Mouse (Mus musculus): ENCODE measurements around the gene Psg18. TPM values are rescaled to one million over a fixed set of nuclear protein-coding genes. Genes with fewer than 3 reads are reported as not detected.
"Not testable (repeated sequence)": the region's sequence is repeated elsewhere in the genome, so short reads cannot be mapped to it uniquely, and the experiment has no call there.

Gene Psg18
- not detected for total RNA-seq (2022)

DNA sequence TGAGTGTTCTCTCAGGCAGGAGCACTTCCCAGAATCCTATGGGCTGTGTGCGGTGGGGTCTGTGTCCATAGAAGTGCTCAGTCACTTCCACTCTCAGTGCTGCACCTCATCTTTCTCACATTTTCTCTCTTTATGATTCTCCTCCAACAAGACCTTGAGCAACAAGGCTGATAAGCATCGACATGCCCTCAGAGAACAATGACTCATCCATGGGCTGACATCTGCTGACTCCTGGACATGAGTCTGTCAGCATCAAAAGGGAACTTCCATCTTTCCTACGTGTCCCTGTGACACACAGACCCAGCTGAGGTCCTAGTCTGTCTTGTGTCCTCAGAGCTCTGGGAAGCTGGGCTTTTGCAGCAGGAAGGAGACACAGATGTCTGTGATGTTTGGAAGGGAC is at the start of gene Psg18:
Gene Psg18 (minus strand): TSS at position 101 of the 400 bp plus-strand sequence.
- not testable (repeated sequence) for DNase-seq (ENCODE audit: low spot score)

DNA sequence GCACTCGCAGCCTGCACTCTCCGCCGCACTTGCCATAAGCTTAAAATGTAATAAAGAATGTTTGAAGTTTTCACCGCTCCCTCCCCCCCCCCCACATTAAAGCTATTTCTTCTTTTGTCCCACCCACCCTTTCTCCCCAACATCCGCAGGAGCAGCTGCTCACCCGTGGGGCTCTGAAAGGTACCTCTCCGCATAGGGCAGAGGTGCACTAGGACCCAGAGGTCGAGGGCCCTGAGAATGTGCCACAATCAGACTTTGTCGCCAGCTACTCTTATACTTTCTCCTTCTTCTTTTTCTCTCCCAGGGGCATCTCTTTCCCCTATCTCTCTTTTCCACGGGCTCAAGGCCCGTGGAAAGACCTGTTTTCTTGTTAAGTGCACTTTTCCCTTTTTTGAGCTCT is 48.6 kb upstream of the Psg18 start:
- DNase-seq (ENCODE audit: low spot score): no peak

GRCm38 (mm10) chr7:18402527-18403237 is 47.9 kb upstream of the Psg18 start:
- DNase-seq (ENCODE audit: low spot score): no peak

DNA sequence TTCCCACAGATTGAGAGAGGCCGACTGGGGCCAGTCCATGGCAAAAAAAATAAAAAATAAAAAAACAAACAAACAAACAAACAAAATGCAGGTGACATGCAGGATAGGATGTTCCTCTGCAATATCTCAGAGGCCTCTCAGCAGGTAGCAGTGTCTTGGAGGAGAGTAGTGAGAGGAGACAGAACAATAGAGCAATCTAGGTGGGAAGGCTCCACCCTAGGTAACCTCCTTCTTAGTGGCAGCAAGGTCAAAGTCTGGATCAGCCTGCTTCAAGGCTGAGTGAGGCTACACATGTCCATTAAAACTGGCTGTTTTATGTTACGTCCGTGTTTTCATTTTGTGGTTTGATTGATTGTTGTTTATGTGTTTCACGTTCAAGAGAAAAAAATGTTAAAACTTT is 36.7 kb upstream of the Psg18 start:
- DNase-seq (ENCODE audit: low spot score): not testable (repeated sequence)

- no peak for DNase-seq (ENCODE audit: low spot score)
Measured at GRCm38 (mm10) chr7:18378295-18378694, 23.5 kb upstream of the Psg18 start.

- not testable (repeated sequence) for DNase-seq (ENCODE audit: low spot score)
Measured at GRCm38 (mm10) chr7:18335411-18335810, 19.4 kb downstream of the Psg18 start.

Other genes starting within 250 kb of the Psg18 start
- not detected for gene Igfl3, start 178.5 kb downstream of the Psg18 start, total RNA-seq (2022)
- gene Mill1, start 109.7 kb downstream of the Psg18 start, total RNA-seq (2022): not detected
- gene Psg28, start 77.0 kb upstream of the Psg18 start, total RNA-seq (2022): not detected
- not detected for gene Psg26, start 129.2 kb upstream of the Psg18 start, total RNA-seq (2022)
- gene Psg25, start 177.3 kb upstream of the Psg18 start, total RNA-seq (2022): not detected
- gene Psg27, start 212.3 kb upstream of the Psg18 start, total RNA-seq (2022): not detected

All from heart, adult 8-10 months (tissue).